Mouse (Mus musculus): Measurements from ENCODE around the gene Serpina11.
"Not testable (repeated sequence)": the region's sequence is repeated elsewhere in the genome, so short reads cannot be mapped to it uniquely, and the experiment has no call there.

Serpina11 gene

DNA sequence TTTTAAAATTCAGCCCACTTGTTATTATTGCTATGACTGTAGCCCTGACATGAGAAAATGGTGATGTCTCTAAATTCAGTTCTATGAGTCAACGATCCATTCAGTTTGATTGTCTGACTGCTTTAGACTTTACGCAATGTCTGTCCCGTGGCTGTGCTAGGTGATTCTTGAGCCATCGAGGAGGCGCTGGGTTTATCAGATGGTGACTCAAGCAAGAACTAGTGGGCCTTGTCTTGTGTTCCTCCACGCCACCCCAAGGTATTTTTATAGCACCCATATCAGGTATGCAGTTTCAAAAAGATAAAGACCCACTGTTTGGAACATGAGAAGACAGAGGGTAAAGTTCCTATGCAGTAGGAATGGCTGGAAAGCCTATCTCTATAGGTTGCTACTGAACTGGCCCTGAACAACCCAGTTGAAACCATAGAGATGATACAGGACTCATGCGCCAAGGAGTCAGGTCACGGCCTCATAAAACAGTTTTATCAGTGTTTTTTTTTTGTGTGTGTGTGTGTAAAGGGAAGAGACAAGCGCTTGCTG is 20.1 kb downstream of the Serpina11 start:
- no peak for DNase-seq

- DNase-seq, result no peak
These were observed 23.0 kb downstream of the Serpina11 start for GRCm38 (mm10) chr12:103966761-103967160.

DNA sequence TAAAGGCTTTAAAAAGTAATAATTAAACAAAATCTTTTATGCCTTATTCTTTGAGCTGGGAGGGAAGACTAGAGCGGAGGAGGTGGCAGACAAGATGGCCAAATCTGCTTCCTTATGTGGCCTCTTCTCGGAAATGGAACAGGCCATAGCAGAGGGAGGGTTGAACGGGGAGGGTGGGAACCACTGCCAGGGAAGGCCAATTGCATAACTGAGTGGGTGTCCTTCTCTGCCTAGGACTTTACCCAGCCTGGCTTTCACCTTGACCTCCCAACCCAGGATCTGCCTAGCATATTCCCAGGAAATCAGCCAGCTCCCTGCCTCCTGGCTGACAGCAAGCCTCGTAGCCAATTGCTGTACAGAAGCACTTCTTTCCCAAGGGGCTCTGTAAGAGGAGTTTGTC is 26.5 kb downstream of the Serpina11 start:
- DNase-seq, result no peak

DNA sequence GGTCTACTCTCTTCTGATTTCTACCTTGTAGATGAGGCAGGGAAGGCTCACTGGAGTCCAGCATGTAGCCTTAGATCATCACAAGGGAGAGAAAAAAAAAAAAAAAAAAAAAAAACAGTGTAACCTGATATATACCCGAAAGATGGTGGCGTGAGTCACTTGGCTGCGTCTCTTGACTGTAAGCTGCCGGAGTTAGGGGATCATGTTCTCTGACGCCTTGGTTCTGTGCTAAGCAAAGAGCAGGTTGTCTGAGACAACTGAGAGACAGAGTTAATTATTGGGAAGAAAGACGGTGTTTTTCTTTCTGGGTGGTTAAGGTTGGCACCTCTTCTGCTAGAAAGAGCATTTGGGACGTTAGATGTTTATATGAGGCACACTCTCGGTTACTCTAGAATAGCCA is 26.9 kb downstream of the Serpina11 start:
- no peak for DNase-seq

- DNase-seq, result no peak
These were observed 27.4 kb downstream of the Serpina11 start for GRCm38 (mm10) chr12:103962337-103962736.

DNA sequence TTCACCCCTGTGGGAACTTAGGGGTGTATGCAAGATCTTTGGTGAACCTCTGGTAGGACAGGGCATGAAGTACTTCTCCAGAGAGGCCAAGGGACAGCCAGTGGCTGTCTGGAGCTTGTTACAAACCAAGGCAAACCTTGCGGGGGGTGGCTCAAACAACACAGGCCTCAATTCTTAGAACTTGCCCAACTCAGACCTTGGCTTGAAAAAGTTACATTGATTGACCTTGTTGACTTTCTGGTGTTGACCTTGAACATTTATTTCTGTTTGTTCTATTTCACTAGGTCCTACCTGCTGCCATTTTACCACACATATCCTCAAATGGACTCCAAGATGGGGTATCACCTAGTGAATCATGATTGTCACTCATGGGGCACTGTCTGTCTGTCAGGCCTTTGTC is 28.0 kb downstream of the Serpina11 start:
- no peak for DNase-seq

DNA sequence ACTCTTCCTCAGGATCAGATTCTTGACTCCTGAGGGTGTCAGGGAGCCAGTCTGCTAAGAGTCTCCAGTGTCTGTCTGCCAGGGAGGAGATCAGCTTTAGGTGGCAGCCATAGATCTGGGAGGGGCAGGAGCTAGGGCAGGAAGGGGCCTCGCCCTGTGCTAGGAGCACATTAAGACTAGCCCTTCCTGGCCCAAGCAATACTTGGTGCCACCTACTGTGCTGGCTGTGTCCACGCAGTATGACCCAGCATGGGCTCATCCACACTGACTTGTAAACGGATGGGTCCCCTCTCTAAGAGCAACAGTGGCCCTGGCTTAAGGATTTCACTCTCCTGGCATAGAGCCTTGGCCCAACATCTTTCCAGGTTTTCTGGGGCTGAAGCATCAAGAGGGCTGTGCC is 31.0 kb downstream of the Serpina11 start, which contains the start of gene Serpina1e:
Gene Serpina1e (minus strand): TSS at position 178 of the 400 bp plus-strand sequence.
- no peak for DNase-seq

- DNase-seq, result not testable (repeated sequence)
These were observed 33.2 kb downstream of the Serpina11 start for GRCm38 (mm10) chr12:103956555-103956954.

GRCm38 (mm10) chr12:103952972-103953371 is 36.8 kb downstream of the Serpina11 start:
- DNase-seq, result not testable (repeated sequence)

DNA sequence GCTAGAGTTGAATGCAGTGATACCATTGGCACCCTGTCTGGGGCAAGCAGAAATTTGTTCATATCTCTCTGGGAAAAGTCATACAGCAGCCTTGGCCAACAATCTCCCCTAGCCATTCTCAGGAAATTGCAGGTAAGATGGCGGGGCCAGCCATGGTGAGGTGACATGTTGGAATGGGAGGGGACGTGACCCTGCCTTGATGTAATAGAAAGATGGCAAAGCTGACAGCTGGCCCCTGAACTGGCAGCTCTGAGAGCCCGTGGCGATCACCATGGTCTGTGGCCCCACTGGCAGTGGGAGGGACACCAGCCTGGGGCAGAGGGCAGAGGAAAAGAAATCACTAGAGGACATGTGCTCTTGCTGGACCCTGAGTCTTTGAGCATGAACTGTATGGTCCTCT is 43.5 kb downstream of the Serpina11 start:
- DNase-seq, result no peak

All from cerebellum, adult 11-12 months (tissue).